Mouse (Mus musculus) heart, adult 2 months (tissue): ENCODE data around the gene Actl6b.

Experiments used
- CTCF ChIP-seq: fragments of 200-600 bp; IDR thresholded peaks from 2 replicates; pipeline ENCODE4 v1.8.1; 2022; ENCODE audit warnings: antibody characterized with exemption, mild to moderate bottlenecking, moderate library complexity
- POLR2A ChIP-seq: fragments of 200-500 bp; IDR thresholded peaks from 2 replicates; pipeline ENCODE4 v1.6.1; 2011; ENCODE audit warnings: mild to moderate bottlenecking, low read depth, low read length, control low read depth; ENCODE audit not compliant: insufficient read depth

- TF ChIP-seq POLR2A (no peak), CTCF (no peak)
Observed at GRCm38 (mm10) chr5:137583670-137584169, 30.4 kb downstream of the Actl6b start.
